Mouse (Mus musculus): ENCODE data around the gene Btbd17.

Gene Btbd17

DNA sequence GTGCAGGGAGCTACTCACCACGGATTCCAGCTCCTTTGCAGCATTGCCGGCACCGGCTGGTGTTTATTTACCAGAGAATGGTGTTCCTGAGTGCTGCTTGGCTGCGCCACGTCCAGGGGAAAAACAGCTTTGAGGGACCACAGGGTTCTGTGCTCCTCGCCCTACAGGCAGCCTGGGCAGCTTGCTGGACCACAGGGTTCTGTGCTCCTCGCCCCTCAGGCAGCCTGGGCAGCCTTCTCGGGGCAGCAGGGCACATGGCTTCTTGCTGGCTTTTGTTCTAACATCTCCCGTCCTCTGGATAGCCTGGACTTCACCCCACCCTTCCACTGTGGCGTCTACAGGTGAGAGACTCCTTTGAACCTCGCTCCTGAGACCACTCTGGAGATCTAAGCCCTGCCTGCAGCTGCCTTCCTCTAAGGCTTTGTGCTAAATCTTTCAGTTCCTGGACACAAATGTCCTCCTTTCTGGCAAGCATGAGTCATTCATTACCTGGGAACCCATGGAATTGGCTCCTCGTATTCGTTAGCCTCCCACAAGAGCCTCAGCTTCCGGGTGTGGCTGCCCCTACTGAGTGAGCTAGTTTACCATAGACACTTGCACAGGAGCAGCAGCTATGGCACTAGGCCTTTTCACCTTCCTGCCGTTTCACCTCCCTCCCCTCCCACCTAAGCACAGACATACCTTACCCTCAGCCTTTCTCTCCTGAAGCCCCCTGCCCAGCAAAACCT is 7.0 kb upstream of the Btbd17 start:
- DNase-seq = no peak

- no peak for DNase-seq
These were observed 6.2 kb upstream of the Btbd17 start for GRCm38 (mm10) chr11:114801906-114802305.

GRCm38 (mm10) chr11:114798624-114799023 is 2.9 kb upstream of the Btbd17 start, which contains the start of gene Gpr142:
Gpr142 (plus strand) TSS chr11:114798924.
- no peak for DNase-seq

GRCm38 (mm10) chr11:114797981-114798380 is 2.2 kb upstream of the Btbd17 start:
- no peak for DNase-seq

DNA sequence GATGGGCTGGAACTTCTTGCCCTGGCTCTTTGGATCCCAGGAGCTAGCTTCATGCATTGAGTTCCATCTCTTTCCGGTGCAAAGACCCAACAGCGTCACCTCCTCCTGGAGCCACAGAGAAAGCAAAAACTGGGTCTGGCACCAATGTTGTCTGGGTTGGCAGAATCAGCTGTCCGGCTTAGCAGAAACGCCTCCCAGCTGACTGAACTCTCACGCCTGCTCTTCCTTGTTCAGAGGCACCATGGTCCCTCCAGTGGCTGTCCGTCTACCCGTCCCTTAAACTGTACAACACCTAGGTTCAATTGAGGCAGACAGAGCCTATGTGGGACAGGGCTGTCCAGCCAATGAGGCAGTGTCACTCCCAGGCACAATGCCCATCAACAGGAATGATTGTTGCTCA is 1.4 kb upstream of the Btbd17 start:
- DNase-seq = no peak

DNA sequence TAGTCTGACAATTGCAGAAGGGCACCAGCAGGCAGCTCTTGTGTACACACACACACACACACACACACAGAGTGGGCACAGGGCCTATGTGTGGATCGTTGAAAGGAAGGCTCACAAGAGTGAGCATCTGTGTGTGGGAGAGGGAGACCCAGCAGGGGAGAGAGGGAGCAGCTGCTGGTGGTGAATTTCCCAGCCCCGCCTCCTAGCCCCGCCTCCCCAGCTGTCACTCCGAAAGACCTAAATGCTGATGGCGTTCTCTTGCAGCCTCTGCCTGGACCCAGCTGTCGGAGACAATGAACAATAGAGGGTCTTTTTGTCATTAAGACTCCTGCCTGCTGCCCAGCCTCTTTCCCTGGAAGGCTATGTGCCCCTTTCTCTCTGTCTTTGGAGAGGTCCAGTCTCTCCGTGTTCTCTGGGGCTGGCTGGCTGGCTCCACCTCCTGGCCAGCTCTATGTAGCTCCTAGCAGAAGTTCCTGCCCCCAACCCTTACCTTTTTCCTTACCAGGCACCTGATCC is 456 bp downstream of the Btbd17 start:
- DNase-seq = peak; percentile 34

DNA sequence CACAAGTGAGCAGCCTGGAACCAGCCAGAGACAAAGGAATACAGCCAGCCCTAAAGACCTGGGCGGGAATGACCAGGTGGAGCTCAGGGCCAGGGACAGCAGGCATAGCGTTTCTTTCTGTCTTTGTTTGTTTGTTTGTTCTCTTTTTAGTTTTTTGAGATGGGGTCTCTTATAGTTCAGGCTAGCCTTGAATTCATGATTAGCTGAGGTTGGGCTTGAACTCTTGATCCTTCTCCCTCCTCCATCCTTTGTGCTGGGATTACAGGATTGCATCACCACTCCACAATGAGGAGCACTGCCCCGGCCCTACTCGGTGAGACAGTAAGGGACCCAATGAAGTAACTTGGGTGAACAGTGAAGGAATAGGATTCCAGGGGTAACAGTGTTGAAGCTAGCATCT is 1.1 kb downstream of the Btbd17 start:
- DNase-seq = no peak

DNA sequence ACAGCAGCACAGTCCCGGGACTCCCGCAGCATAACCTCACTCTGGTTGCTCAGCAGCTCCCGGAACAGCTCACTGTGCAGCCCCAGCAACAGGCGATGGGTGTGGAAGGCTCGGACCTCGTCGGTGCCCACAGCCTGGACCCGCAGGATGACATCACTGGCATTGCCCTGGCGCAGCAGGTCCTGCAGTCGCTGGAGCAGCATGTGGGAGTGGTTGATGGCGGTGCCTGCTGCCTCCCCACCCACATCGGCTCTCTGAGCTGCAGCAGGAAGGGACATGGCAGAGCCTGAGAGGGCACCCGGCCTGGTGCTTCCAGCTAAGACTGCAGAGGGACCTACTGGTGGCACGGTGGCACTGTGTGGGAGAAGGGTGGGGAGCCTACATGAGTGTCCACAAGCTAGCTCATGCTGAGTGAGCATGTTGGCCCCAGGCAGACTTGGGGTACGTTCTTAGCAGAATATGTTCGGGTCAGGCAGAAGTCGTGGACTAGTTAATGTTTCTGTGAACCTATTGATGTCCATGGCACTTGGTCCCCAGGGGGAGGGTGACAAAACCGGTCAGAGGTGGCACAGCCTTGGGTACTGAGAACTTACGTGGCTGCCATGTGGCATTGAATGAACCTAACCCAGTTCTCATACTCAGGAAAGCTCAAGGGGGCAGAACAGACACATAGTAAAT is 1.7 kb downstream of the Btbd17 start:
- no peak for DNase-seq

- DNase-seq = no peak
These were observed 2.7 kb downstream of the Btbd17 start for GRCm38 (mm10) chr11:114792931-114793494.

- no peak for DNase-seq
These were observed 3.8 kb downstream of the Btbd17 start for GRCm38 (mm10) chr11:114791891-114792411.

DNA sequence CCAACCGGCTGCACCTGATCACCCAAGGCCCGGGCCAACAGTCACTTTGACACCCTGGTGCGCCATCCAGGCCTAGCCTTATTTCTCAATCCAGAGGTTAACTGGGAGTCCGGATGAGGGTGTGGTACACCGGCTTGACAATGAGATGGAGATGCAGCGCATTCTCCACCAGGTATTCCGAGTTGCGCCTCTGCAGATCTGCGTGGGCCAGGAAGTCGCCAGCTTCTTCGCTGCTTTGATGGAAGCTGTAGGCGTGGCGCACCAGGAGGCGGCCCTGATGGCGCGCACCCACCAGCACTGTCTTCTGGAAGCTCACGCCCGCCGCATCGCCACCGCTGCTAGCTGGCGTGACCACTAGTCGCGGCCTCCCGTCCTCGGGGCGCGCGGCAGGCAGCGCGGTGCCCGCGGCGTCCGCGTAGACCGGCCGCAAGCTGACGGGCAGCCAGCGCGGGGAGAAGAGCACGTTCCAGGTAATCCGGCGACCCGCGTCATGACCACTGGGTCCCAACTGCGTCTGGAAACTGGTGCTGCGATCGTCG is 4.3 kb downstream of the Btbd17 start:
- DNase-seq = no peak

GRCm38 (mm10) chr11:114790841-114791240 is 4.9 kb downstream of the Btbd17 start:
- no peak for DNase-seq

DNA sequence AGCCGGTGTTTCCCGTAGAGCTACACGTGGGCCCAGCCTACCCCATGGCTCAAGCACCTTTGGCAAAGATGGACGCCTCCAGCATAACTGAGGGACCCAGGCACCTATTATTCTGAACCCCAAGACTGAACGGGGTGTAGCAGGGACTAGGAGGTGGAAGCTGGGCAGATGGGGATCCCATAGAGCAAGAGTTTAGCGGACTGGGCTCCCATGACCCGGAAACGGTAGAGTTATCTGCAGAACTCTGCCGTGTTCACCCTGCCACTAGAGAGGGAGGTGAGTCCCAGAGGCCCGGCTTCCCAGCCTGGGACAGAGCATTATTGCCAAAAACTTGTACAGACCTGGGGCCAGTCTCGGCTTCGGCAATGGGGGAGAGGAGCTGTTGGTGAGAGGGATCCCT is 5.6 kb downstream of the Btbd17 start:
- DNase-seq = no peak

DNA sequence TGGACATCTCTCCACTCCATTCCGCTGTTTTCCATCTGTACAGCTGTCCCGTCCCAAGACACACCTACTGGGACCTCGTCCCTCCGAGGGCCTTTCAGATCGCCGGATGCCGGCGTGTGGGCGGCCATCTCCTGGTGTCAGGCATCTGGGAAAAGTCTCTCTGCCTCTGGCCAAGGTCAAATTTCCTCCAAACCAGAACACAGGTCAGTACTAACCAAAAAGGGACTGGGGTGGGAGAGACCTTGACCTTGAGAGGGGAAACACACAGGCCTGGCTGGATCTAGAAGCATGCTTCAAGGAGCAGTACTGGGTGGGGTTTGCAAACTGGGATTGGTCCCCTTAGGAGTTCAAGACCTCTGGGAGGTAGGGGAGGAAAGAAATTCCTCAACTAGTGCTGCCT is 6.0 kb downstream of the Btbd17 start:
- DNase-seq = no peak

DNA sequence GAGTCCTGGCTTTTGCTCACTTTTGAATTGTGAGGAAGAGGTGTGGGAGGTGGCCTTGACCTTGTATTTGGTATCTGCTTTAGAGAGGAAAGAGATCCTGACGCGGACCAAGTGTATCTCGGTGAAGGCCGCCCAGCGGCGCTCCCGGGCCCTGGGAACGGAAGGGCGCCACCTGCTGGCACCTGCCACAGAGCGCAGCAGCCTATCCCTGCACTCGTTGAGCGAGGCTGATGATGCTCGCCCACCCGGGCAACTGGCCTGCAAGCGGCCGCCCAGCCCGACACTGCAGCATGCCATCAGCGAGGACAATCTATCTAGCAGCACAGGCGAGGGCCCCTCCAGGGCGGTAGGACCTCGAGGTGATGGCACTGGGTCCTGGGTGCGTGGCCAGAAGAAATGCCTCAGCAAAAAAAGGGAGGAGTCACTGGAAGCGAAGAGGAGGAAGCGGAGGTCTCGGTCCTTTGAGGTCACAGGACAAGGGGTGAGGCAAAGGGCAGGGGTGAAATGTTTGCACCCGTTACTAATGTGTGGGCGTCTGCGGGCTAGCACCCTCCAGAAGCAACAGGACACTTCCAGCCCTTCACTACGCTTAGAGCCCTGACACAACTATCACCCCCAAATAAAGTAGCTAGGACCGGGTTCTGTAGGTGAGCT is 6.6 kb downstream of the Btbd17 start:
- peak; percentile 75 for DNase-seq

DNA sequence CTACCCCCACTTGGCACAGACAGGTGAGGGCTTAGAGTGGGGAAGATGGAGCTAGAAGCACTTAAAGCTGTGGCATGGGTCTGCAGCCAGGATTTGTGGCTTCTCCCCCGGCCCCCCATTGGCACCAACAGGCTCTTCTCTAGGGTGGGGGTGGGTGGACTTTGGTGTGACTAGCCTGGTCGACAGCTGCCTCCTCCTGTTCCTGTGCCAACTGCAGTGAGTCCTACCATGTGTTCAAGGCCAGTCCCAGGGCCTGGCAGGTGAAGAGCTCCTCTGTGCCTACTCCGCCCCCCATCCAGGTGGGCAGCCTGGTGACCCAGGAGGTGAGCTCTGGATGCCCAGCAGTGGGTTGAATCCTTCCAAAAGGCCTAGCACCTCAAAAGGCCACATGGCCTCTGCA is 8.1 kb downstream of the Btbd17 start:
- no peak for DNase-seq

GRCm38 (mm10) chr11:114786326-114786725 is 9.4 kb downstream of the Btbd17 start:
- no peak for DNase-seq

DNA sequence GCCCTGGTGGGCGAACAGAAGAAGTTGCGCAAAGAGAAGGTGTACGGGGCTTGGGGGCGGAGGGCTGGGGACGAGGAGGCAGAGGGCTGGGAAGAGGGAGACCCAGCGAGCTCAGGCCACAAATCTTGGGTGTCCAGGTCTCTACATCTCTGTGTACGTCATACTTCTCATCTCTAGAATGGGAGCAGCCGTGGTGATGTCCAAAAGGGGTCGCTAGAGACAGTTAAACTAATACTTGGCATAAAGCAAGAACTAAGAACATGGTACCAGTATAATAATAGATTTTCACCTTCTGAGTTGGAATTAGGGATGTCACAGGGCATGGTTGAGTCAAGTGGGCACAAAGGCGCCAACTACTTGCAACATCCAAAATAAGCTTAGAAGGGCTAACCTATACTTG is 9.9 kb downstream of the Btbd17 start:
- DNase-seq = no peak

GRCm38 (mm10) chr11:114780076-114780475 is 15.7 kb downstream of the Btbd17 start:
- no peak for DNase-seq

DNA sequence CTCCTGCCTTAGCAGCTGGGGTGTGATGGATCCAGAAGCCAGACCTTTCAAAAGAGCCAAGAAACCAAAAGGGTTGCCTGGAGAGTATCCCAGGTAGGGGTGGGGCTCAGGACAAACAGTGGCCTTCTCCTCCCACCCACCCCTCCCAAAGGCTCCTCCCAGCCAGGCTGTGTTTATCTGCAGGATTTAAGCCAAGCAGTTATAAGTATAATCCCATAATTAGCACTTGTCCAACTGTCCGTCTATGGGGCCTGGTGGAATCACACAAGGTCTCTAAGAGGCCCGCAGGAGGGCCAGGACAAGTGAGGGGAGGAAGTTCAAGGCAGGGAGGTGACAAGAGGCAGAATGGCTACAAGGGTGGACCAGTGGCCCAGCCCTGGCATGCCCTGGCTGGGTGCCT is 23.8 kb downstream of the Btbd17 start:
- DNase-seq = no peak

DNA sequence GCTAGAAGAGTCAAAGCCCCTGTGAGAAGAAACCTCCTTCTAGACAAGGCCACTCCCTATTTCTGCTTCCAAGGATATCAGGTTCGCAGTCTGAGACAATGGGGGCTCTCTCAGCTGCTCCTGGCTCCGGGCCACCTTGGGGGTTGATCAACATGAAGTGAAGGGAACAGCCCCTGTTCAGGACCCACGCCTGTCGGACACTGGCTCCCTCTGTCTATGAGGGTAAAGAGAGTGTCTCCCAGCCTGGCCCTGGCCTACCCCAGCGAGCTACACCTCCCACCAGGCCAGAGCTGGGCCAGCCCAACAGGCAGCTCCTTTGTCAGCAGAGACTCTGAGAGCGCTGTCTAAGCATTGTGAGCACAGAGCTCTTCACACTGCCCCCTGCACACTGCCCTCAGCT is 25.8 kb downstream of the Btbd17 start:
- DNase-seq = no peak

DNA sequence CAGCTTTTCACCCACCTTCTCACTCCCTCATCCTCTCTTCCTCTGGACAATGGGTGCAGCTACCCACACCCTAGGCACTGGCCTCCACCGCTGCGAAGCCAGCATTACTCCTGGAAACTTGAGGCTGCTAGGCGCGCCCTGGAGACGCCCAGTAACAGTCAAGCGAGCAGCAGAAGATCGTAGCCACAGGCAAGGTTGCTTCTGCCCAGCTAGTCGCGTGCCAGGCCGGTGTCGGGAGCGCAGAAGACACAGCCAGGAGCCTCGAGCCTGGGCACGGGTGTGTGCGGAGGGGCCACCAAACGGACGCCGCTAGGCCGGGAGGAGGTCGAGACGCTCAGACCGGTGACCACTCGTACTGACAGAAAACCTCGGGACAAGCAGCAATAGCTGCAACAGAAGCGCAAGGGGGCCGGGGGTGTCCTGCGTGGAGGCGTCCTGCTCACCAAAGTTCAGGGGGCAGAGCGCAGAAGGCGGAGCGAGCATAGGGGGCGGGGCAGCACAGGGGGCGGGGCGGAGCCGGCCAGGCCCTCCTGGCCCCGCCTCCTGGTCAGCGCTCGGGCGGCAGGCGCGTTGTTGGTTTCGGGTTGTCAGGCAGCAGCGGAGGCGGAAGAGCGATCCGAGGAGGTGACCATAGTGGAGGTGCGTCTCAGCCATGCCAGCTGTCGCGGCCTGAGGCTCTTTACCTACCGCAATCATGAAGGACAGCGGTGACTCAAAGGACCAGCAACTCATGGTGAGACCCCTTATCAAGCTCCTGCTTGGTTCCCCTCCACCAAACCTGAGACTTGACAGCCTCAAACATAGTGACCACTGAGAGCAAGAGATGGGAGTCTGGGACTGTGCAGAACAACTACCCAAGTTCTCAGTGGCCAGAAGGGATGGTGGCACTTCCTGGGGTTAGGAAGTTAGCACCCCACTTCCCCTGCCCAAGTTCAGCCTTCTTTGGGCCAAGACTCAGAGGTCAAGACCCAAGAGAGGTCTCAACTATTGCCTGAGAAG is 30.6 kb downstream of the Btbd17 start, which contains the start of gene Kif19a:
Gene Kif19a, plus strand, starts transcription at position 569 of the 999 bp plus-strand sequence.
- DNase-seq = peak; percentile 74
